Mouse (Mus musculus): ENCODE measurements around the gene Meig1. TPM values are rescaled to one million over a fixed set of nuclear protein-coding genes. Genes with fewer than 3 reads are reported as not detected.

Meig1 gene
- total RNA-seq, 2 experiments from 2014 or later, result not detected

DNA sequence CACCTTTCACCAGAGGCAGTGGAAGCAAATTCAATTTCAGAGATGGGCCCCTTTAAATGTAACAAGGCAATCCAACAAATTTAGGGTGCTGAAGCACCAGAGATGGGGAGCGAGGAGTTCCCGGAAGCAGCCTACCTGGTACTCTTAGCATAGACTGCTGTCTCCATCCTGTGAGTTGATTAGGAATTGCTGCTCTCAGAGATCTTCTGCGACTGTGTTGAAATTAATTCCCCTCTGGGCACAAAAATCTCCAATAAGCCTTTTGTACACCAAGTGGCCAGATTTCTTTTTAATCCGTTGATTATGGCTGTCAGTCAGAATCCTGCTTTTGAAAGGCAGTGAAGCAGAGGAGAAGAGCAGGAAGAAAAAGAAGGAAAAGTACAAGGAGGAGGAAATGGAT, 57.3 kb downstream of the Meig1 start:
- no peak for ATAC-seq (replicated peaks; ENCODE audit: low FRiP score, poor library complexity, severe bottlenecking)

- ATAC-seq (replicated peaks; ENCODE audit: low FRiP score, poor library complexity, severe bottlenecking), result no peak
Observed at GRCm38 (mm10) chr2:3361067-3361466, 61.4 kb downstream of the Meig1 start.

Other genes starting within 250 kb of the Meig1 start
- gene Nmt2, start 138.4 kb downstream of the Meig1 start, total RNA-seq (2015; ENCODE audit: low replicate concordance), result 9.7 and 11.7 TPM in 2 replicates
- 13.8 and 15.3 TPM in 2 replicates for gene Nmt2, start 138.4 kb downstream of the Meig1 start, total RNA-seq (2017; ENCODE audit: low replicate concordance)
- 2.5 and 5.8 TPM in 2 replicates for gene Rpp38, start 90.0 kb downstream of the Meig1 start, total RNA-seq (2015; ENCODE audit: low replicate concordance)
- 2.6 TPM in 1 of 2 replicates, not detected in the other for gene Rpp38, start 90.0 kb downstream of the Meig1 start, total RNA-seq (2017; ENCODE audit: low replicate concordance)
- not detected in 2 replicates for gene Acbd7, start 86.5 kb downstream of the Meig1 start, total RNA-seq (2015; ENCODE audit: low replicate concordance)
- not detected in 2 replicates for gene Acbd7, start 86.5 kb downstream of the Meig1 start, total RNA-seq (2017; ENCODE audit: low replicate concordance)
- not detected in 2 replicates for gene Olah, start 25.4 kb downstream of the Meig1 start, total RNA-seq (2015; ENCODE audit: low replicate concordance)
- gene Olah, start 25.4 kb downstream of the Meig1 start, total RNA-seq (2017; ENCODE audit: low replicate concordance), result not detected in 2 replicates
- 16.8 and 21.3 TPM in 2 replicates for gene Dclre1c, start 1.5 kb upstream of the Meig1 start, total RNA-seq (2015; ENCODE audit: low replicate concordance)
- gene Dclre1c, start 1.5 kb upstream of the Meig1 start, total RNA-seq (2017; ENCODE audit: low replicate concordance), result 12.2 and 17.9 TPM in 2 replicates
- 14.8 and 15.5 TPM in 2 replicates for gene Suv39h2, start 52.4 kb upstream of the Meig1 start, total RNA-seq (2015; ENCODE audit: low replicate concordance)
- gene Suv39h2, start 52.4 kb upstream of the Meig1 start, total RNA-seq (2017; ENCODE audit: low replicate concordance), result 8.7 and 9.2 TPM in 2 replicates
- gene Gm45902, start 90.1 kb upstream of the Meig1 start, total RNA-seq (2015; ENCODE audit: low replicate concordance), result 7.2 and 10.5 TPM in 2 replicates
- gene Gm45902, start 90.1 kb upstream of the Meig1 start, total RNA-seq (2017; ENCODE audit: low replicate concordance), result 14.0 and 14.7 TPM in 2 replicates
- 57.8 and 72.1 TPM in 2 replicates for gene Hspa14, start 90.2 kb upstream of the Meig1 start, total RNA-seq (2015; ENCODE audit: low replicate concordance)
- 94.5 and 181 TPM in 2 replicates for gene Hspa14, start 90.2 kb upstream of the Meig1 start, total RNA-seq (2017; ENCODE audit: low replicate concordance)
- not detected in 2 replicates for gene Cdnf, start 90.4 kb upstream of the Meig1 start, total RNA-seq (2015; ENCODE audit: low replicate concordance)
- 0.39 TPM in 1 of 2 replicates, not detected in the other for gene Cdnf, start 90.4 kb upstream of the Meig1 start, total RNA-seq (2017; ENCODE audit: low replicate concordance)
- 155 and 288 TPM in 2 replicates for gene Fam107b, start 147.8 kb upstream of the Meig1 start, total RNA-seq (2015; ENCODE audit: low replicate concordance)
- 101 and 104 TPM in 2 replicates for gene Fam107b, start 147.8 kb upstream of the Meig1 start, total RNA-seq (2017; ENCODE audit: low replicate concordance)